Mouse (Mus musculus) C2C12 (cell line): ENCODE data around the gene Ppm1f. TPM values are rescaled to one million over a fixed set of nuclear protein-coding genes. Genes with fewer than 3 reads are reported as not detected.
"Not testable (repeated sequence)": the region's sequence is repeated elsewhere in the genome, so short reads cannot be mapped to it uniquely, and the experiment has no call there.

Source experiments
- H3K27me3 ChIP-seq: one replicate; pipeline ENCODE4 v1.6.1; 2011; ENCODE audit not compliant: control insufficient read depth, insufficient read depth, insufficient read length
- H3K36me3 ChIP-seq: one replicate; pipeline ENCODE4 v1.6.1; 2011; ENCODE audit not compliant: control insufficient read depth, insufficient read depth
- H3K4me3 ChIP-seq: one replicate; pipeline ENCODE4 v1.5.1; 2011; ENCODE audit warnings: mild to moderate bottlenecking, control low read depth; ENCODE audit not compliant: poor library complexity, insufficient read depth, severe bottlenecking
- H3K79me2 ChIP-seq: one replicate; pipeline ENCODE4 v1.6.1; 2011; ENCODE audit not compliant: control insufficient read depth, insufficient read depth
- H3K79me3 ChIP-seq: one replicate; pipeline ENCODE4 v1.6.1; 2011; ENCODE audit warnings: low read depth, control low read depth
- H3ac ChIP-seq: one replicate; pipeline ENCODE3; 2011; ENCODE audit warnings: low read depth; ENCODE audit not compliant: control insufficient read depth, insufficient read length
- CEBPB ChIP-seq: IDR thresholded peaks from one replicate; pipeline ENCODE4 v1.6.1; 2011; ENCODE audit warnings: low read depth, mild to moderate bottlenecking, control low read depth, moderate library complexity
- CTCF ChIP-seq: IDR thresholded peaks from one replicate; pipeline ENCODE4 v1.5.1; 2011; ENCODE audit not compliant: control insufficient read depth, insufficient read depth, insufficient read length
- FOSL1 ChIP-seq: IDR thresholded peaks from one replicate; pipeline ENCODE4 v1.8.0; 2011; ENCODE audit warnings: mild to moderate bottlenecking, low read length; ENCODE audit not compliant: poor library complexity, insufficient read depth, severe bottlenecking
- MAX ChIP-seq: IDR thresholded peaks from one replicate; pipeline ENCODE4 v1.6.1; 2011; ENCODE audit warnings: mild to moderate bottlenecking, control low read depth
- MYOD1 ChIP-seq: IDR thresholded peaks from one replicate; pipeline ENCODE4 v1.6.1; 2011; ENCODE audit warnings: low read depth; ENCODE audit not compliant: control insufficient read depth, insufficient read length
- MYOG ChIP-seq: IDR thresholded peaks from one replicate; pipeline ENCODE4 v1.6.1; 2011; ENCODE audit not compliant: control insufficient read depth, insufficient read length; ENCODE audit errors: extremely low read depth
- USF1 ChIP-seq: IDR thresholded peaks from one replicate; pipeline ENCODE4 v1.6.1; 2011; ENCODE audit warnings: low read depth, mild to moderate bottlenecking, control low read depth, moderate library complexity
- long read RNA-seq, 2 experiments: library from polyadenylated mRNA; unstranded; transcript quantifications; one replicate each; pipeline ENCODE4 v2.0.0; 2019 to 2020
- polyA plus RNA-seq: library from polyadenylated mRNA; unstranded; fragments of >200 nt; fragmentation: generic; extraction: Trizol; gene quantifications from one replicate; pipeline ENCODE4 v1.2.1, GENCODE M21; 2012; ENCODE audit warnings: missing spikeins

Ppm1f gene
- polyA plus RNA-seq = 20.5 TPM
- long read RNA-seq, experiment 1, full-length matches to known transcripts = 1 of 4 reads
- long read RNA-seq, experiment 1, partial matches to known transcripts = 0 of 4 reads
- long read RNA-seq, experiment 1, other reads (novel, unspliced or antisense) = 3 of 4 reads
- long read RNA-seq, experiment 2, full-length matches to known transcripts = 99 of 120 reads
- long read RNA-seq, experiment 2, partial matches to known transcripts = 11 of 120 reads
- long read RNA-seq, experiment 2, other reads (novel, unspliced or antisense) = 10 of 120 reads

GRCm38 (mm10) chr16:16896382-16897055 is at the start of gene Ppm1f:
Ppm1f (plus strand) TSS chr16:16896469.
- peaks cover 6% of the 10 kb centered on the region for H3K79me3 ChIP-seq
- TF ChIP-seq MAX = no peak
- TF ChIP-seq CTCF = peak; percentile 92
- no peak for TF ChIP-seq USF1
- no peak for TF ChIP-seq MYOG
- no peak for TF ChIP-seq MYOD1
- TF ChIP-seq FOSL1 = no peak
- peak; percentile 79 for TF ChIP-seq CEBPB
- peak within 1 kb of the TSS; percentile 68 for H3ac ChIP-seq
- H3K79me2 ChIP-seq = peaks cover 14% of the 10 kb centered on the region
- no peaks in the 10 kb centered on the region for H3K27me3 ChIP-seq
- peak within 1 kb of the TSS; percentile 44 for H3K4me3 ChIP-seq
- H3K36me3 ChIP-seq = peaks cover 16% of the 10 kb centered on the region

- no peaks in the 10 kb centered on the region for H3K27me3 ChIP-seq
- H3K36me3 ChIP-seq = no peaks in the 10 kb centered on the region
- no peaks in the 10 kb centered on the region for H3K79me2 ChIP-seq
- no peaks in the 10 kb centered on the region for H3K79me3 ChIP-seq
- TF ChIP-seq FOSL1 = no peak
- TF ChIP-seq CEBPB = no peak
- no peak for TF ChIP-seq CTCF
- no peak for TF ChIP-seq MAX
- no peak for TF ChIP-seq MYOG
- no peak for TF ChIP-seq MYOD1
- no peak for TF ChIP-seq USF1
- H3K4me3 ChIP-seq = no peak overlapping the region
- no peak overlapping the region for H3ac ChIP-seq
Observed at GRCm38 (mm10) chr16:16849196-16849595, 47.1 kb upstream of the Ppm1f start.

DNA sequence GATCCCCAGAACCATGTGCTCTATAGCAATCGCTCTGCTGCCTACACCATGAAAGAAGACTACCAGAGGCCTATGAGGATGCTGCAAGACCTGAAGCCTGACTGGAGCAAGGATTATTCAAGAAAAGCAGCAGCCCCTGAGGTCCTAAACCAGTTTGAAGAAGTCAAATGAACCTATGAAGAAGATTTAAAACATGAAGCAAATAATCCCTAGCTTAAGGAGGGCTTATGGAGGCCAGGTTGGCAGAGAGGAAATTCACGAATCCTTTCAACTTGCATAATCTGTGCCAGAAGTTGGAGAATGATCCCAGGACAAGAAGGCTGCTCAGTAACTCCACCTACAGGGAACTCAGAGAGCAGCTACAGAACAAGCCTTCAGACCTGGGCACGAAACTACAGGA is 43.9 kb upstream of the Ppm1f start:
- TF ChIP-seq CEBPB (no peak), MYOD1 (no peak), USF1 (no peak), CTCF (no peak), MYOG (no peak), FOSL1 (no peak), MAX (no peak)
- H3ac ChIP-seq = no peak overlapping the region
- H3K36me3 ChIP-seq = no peaks in the 10 kb centered on the region
- H3K79me2 ChIP-seq = no peaks in the 10 kb centered on the region
- H3K4me3 ChIP-seq = no peak overlapping the region
- H3K27me3 ChIP-seq = peaks cover 8% of the 10 kb centered on the region
- H3K79me3 ChIP-seq = no peaks in the 10 kb centered on the region

- Histone ChIP-seq H3K27me3 (peaks cover 11% of the 10 kb centered on the region), H3K79me2 (no peaks in the 10 kb centered on the region), H3K36me3 (no peaks in the 10 kb centered on the region), H3K4me3 (no peak overlapping the region), H3ac (no peak overlapping the region), H3K79me3 (no peaks in the 10 kb centered on the region)
- TF ChIP-seq USF1 (no peak), CEBPB (no peak), CTCF (peak; percentile 1), MAX (no peak), MYOG (no peak)
Observed at GRCm38 (mm10) chr16:16854836-16855235, 41.4 kb upstream of the Ppm1f start.

- no peaks in the 10 kb centered on the region for H3K36me3 ChIP-seq
- TF ChIP-seq USF1 = no peak
- TF ChIP-seq MYOD1 = no peak
- TF ChIP-seq MYOG = no peak
- no peak for TF ChIP-seq FOSL1
- no peak for TF ChIP-seq CTCF
- TF ChIP-seq MAX = no peak
- no peak for TF ChIP-seq CEBPB
- no peak overlapping the region for H3ac ChIP-seq
- peaks cover 11% of the 10 kb centered on the region for H3K27me3 ChIP-seq
- no peaks in the 10 kb centered on the region for H3K79me2 ChIP-seq
- H3K79me3 ChIP-seq = no peaks in the 10 kb centered on the region
- H3K4me3 ChIP-seq = no peak overlapping the region
Observed at GRCm38 (mm10) chr16:16855541-16855940, 40.7 kb upstream of the Ppm1f start.

- not testable (repeated sequence) for H3K36me3 ChIP-seq, H3ac ChIP-seq, H3K4me3 ChIP-seq, H3K79me3 ChIP-seq, H3K79me2 ChIP-seq
- peaks cover 11% of the 10 kb centered on the region for H3K27me3 ChIP-seq
Observed at GRCm38 (mm10) chr16:16856054-16856453, 40.2 kb upstream of the Ppm1f start.
